Mouse (Mus musculus): Measurements from ENCODE around the gene Atp5b. TPM values are rescaled to one million over a fixed set of nuclear protein-coding genes. Genes with fewer than 3 reads are reported as not detected.
A peak's percentile ranks its signal among the peaks of the same experiment; 100 is the strongest.
"Not testable (repeated sequence)": the region's sequence is repeated elsewhere in the genome, so short reads cannot be mapped to it uniquely, and the experiment has no call there.

Atp5b gene
- polyA plus RNA-seq, 1 experiment from 2014 or later = 2,850 TPM

DNA sequence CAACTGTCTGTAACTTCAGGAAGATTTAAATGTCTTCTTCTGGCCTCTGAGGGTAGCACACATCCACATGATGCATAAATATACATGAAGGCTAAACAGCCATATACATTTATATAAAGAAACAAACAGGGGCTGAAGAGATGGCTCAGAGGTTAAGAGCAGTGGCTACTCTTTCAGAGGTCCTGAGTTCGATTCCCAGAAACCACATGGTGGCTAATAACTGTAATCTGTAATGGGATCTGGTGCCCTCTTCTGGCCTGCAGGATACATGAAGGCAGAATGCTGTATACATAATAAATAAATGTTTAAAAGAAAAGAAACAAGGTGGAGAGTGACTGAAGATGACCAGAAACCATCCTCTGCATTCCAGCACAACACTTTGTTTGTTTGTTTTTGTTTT lies 2.6 kb upstream of the Atp5b start:
- H3K4me2 ChIP-seq = no peak overlapping the region
- peaks cover 32% of the 10 kb centered on the region for H3K36me3 ChIP-seq
- H3K27ac ChIP-seq = no peak overlapping the region
- ATAC-seq (replicated peaks; ENCODE audit: low FRiP score) = no peak
- H3K27me3 ChIP-seq = no peaks in the 10 kb centered on the region
- 83% methylated on average over 1 of the region's 1 CpGs for WGBS
- peaks cover 23% of the 10 kb centered on the region for H3K4me1 ChIP-seq
- H3K4me3 ChIP-seq (replicated peaks) = no peak overlapping the region
- H3K9ac ChIP-seq = no peak overlapping the region
- H3K9me3 ChIP-seq (replicated peaks) = no peaks in the 10 kb centered on the region

DNA sequence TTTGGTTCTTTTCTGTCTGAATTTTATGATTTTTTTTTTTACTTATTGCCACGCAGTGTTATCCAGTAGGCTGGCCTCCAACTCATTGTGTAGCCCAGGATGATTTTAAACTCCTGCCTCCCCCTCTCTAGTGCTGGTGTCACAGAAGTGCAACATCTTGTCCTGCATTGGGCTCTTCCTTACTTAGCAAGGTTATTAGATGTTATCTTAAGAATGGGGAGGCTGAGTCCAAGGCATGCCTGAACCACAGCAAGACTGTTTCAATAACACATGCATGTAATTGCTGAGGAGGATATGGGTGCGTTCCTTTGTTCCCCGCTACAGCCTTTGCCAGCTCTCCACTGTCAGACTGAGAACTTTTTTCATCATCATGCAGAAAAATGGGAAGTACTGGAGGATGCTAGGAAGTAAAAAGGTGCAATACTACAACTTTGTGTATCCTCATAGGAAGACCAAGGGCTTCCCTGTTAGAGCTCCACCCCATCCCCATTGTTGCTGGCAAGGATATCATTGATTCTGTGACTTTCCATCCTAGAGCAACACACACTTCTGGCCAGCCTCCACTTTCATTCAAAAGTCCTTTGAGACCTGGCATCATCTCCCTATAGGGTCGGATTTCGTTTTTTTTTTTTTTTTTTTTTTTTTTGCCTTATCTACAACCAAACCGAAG lies 1.1 kb upstream of the Atp5b start:
- H3K4me1 ChIP-seq = peaks cover 30% of the 10 kb centered on the region
- no peak for ATAC-seq (replicated peaks; ENCODE audit: low FRiP score)
- no peaks in the 10 kb centered on the region for H3K27me3 ChIP-seq
- H3K27ac ChIP-seq = peak overlapping the region; percentile 93
- H3K9ac ChIP-seq = peak overlapping the region; percentile 65
- peaks cover 41% of the 10 kb centered on the region for H3K36me3 ChIP-seq
- H3K4me3 ChIP-seq (replicated peaks) = peak overlapping the region; percentile 98
- H3K9me3 ChIP-seq (replicated peaks) = no peaks in the 10 kb centered on the region
- WGBS = 55% methylated on average over 6 of the region's 6 CpGs
- peak overlapping the region; percentile 61 for H3K4me2 ChIP-seq

DNA sequence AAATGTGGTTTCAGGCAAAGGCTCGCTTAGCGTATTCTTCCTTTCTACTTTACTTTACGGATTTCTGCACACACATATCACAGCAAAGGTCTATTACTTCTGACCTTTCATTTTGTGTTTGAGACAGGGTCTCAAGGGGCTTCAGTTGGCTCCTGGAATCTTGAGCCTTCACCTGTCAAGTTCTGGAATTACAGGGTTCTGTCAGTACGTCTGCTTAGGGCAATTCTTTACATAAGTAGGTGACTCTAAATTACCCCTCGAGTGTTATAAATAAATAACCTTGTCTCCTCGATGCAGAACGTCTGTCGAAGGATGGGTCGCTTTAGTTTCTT lies 630 bp upstream of the Atp5b start:
- 9% methylated on average over 9 of the region's 9 CpGs for WGBS
- H3K27ac ChIP-seq = peak overlapping the region; percentile 93
- H3K9me3 ChIP-seq (replicated peaks) = no peaks in the 10 kb centered on the region
- peaks cover 41% of the 10 kb centered on the region for H3K36me3 ChIP-seq
- no peak for ATAC-seq (replicated peaks; ENCODE audit: low FRiP score)
- peak overlapping the region; percentile 98 for H3K4me3 ChIP-seq (replicated peaks)
- peaks cover 30% of the 10 kb centered on the region for H3K4me1 ChIP-seq
- H3K27me3 ChIP-seq = no peaks in the 10 kb centered on the region
- peak overlapping the region; percentile 65 for H3K9ac ChIP-seq
- peak overlapping the region; percentile 61 for H3K4me2 ChIP-seq

DNA sequence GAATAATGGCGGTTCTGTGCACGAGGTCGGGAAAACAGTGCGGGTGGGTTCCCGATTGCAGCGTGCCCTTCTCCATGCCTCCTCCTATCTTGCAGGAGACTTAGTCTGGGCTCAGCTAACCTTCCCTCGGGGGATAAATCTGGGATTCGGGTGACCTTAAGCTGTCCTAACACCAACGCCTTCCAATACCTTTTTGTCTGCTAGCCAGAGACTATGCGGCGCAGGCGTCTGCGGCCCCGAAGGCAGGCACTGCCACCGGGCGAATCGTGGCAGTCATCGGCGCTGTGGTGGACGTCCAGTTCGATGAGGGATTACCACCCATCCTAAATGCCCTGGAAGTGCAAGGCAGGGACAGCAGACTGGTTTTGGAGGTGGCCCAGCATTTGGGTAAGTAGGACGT lies 615 bp downstream of the Atp5b start:
- H3K4me1 ChIP-seq = peaks cover 35% of the 10 kb centered on the region
- H3K4me2 ChIP-seq = peak overlapping the region; percentile 63
- peak overlapping the region; percentile 88 for H3K27ac ChIP-seq
- no peaks in the 10 kb centered on the region for H3K9me3 ChIP-seq (replicated peaks)
- ATAC-seq (replicated peaks; ENCODE audit: low FRiP score) = no peak
- H3K4me3 ChIP-seq (replicated peaks) = peak overlapping the region; percentile 98
- under 1% methylated on average over 22 of the region's 22 CpGs for WGBS
- peak overlapping the region; percentile 99 for H3K9ac ChIP-seq
- H3K36me3 ChIP-seq = peaks cover 46% of the 10 kb centered on the region
- no peaks in the 10 kb centered on the region for H3K27me3 ChIP-seq

DNA sequence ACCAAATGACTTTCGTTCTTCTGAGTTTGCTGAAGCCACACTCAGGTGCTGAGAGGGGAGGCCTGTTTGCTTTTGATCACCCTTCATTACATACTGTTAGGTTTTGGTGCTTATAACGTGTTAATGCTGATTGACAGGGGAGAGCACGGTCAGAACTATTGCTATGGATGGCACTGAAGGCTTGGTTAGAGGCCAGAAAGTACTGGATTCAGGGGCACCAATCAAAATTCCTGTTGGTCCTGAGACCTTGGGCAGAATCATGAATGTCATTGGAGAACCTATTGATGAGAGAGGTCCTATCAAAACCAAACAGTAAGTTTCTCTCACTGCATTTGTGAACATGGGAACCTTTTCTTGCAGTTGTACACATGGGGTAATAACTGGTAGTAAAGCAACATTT lies 1.1 kb downstream of the Atp5b start:
- H3K9me3 ChIP-seq (replicated peaks) = no peaks in the 10 kb centered on the region
- no peaks in the 10 kb centered on the region for H3K27me3 ChIP-seq
- H3K9ac ChIP-seq = peak overlapping the region; percentile 99
- peak overlapping the region; percentile 98 for H3K4me3 ChIP-seq (replicated peaks)
- H3K27ac ChIP-seq = peak overlapping the region; percentile 88
- WGBS = under 1% methylated on average over 3 of the region's 3 CpGs
- ATAC-seq (replicated peaks; ENCODE audit: low FRiP score) = no peak
- peaks cover 50% of the 10 kb centered on the region for H3K36me3 ChIP-seq
- H3K4me2 ChIP-seq = peak overlapping the region; percentile 63
- peaks cover 36% of the 10 kb centered on the region for H3K4me1 ChIP-seq

DNA sequence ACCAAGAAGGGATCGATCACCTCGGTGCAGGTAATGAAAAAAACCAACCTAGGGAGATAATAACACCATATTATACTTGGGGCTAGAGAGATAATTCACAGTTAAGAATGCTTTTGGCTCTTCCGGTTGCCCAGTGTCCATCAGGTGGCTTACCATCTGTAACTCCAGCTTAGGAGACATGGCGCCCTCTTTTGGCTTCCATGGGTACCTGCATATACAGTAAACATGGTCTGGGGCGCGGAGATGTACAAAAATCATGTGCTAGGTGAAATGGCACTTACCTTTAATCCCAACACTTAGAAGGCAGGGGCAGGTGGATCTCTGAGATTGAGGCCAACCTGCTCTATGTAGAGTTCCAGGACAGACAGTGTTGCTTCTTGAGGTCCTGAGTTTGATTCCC lies 3.3 kb downstream of the Atp5b start:
- no peak overlapping the region for H3K4me3 ChIP-seq (replicated peaks)
- H3K4me1 ChIP-seq = peaks cover 47% of the 10 kb centered on the region
- H3K9me3 ChIP-seq (replicated peaks) = no peaks in the 10 kb centered on the region
- H3K27me3 ChIP-seq = no peaks in the 10 kb centered on the region
- peaks cover 67% of the 10 kb centered on the region for H3K36me3 ChIP-seq
- H3K9ac ChIP-seq = no peak overlapping the region
- 75% methylated on average over 6 of the region's 6 CpGs for WGBS
- no peak overlapping the region for H3K27ac ChIP-seq
- no peak for ATAC-seq (replicated peaks; ENCODE audit: low FRiP score)
- no peak overlapping the region for H3K4me2 ChIP-seq

DNA sequence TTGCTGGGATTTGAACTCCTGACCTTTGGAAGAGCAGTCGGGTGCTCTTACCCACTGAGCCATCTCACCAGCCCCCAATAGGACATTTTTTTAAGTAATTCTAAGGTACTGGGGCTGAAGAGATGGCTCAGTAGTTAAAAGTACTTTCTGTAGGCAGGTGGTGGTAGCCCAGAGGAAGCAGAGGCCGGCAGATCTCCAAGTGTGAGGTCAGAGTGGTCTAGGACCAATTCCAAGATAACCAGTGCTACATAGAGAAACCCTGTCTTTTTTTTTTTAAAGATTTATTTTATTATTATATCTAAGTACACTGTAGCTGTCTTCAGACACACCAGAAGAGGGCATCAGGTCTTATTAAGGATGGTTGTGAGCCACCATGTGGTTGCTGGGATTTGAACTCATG lies 4.1 kb downstream of the Atp5b start:
- not testable (repeated sequence) for H3K27me3 ChIP-seq; H3K9me3 ChIP-seq (replicated peaks); ATAC-seq (replicated peaks; ENCODE audit: low FRiP score); H3K9ac ChIP-seq; H3K4me2 ChIP-seq; H3K27ac ChIP-seq; H3K4me3 ChIP-seq (replicated peaks)
- H3K4me1 ChIP-seq = peaks cover 47% of the 10 kb centered on the region
- H3K36me3 ChIP-seq = peaks cover 67% of the 10 kb centered on the region
- WGBS = 69% methylated on average over 2 of the region's 2 CpGs

DNA sequence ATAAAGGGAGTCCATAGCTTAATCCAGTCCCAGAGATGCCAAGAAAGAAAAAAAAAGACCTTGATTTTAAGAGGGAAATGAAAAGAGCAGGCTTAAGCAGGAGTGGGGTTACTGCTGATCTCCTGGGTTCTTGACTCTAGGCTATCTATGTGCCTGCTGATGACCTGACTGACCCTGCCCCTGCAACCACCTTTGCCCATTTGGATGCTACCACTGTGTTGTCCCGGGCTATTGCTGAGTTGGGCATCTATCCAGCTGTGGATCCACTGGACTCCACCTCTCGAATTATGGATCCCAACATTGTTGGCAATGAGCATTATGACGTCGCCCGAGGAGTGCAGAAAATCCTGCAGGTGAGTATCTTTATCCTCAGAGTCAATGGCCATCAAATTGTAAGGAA lies 5.1 kb downstream of the Atp5b start:
- Histone ChIP-seq H3K9ac (no peak overlapping the region), H3K27me3 (no peaks in the 10 kb centered on the region), H3K9me3 (replicated peaks) (no peaks in the 10 kb centered on the region), H3K4me3 (replicated peaks) (no peak overlapping the region), H3K36me3 (peaks cover 67% of the 10 kb centered on the region), H3K4me2 (no peak overlapping the region), H3K4me1 (peaks cover 50% of the 10 kb centered on the region), H3K27ac (no peak overlapping the region)
- ATAC-seq (replicated peaks; ENCODE audit: low FRiP score) = no peak
- WGBS = 94% methylated on average over 5 of the region's 5 CpGs

DNA sequence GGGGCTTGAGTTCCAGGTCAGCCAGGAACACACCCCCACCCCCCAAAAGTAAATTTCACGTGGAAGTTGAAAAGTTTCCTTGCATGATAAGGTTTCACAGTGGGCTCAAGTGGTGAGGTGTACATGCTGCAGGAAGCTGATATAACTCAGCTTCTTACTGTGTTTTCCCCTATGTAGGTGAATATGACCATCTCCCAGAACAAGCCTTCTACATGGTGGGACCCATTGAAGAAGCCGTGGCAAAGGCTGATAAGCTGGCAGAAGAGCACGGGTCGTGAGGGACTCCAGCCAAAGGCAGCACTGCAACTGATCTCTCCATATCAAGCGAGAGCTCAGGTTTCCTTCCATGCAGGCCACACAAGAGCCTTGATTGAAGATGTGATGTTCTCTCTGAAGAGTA lies 6.8 kb downstream of the Atp5b start:
- ATAC-seq (replicated peaks; ENCODE audit: low FRiP score) = no peak
- Histone ChIP-seq H3K27me3 (no peaks in the 10 kb centered on the region), H3K36me3 (peaks cover 60% of the 10 kb centered on the region), H3K4me1 (peaks cover 59% of the 10 kb centered on the region), H3K27ac (no peak overlapping the region), H3K4me2 (no peak overlapping the region), H3K9ac (no peak overlapping the region), H3K4me3 (replicated peaks) (no peak overlapping the region), H3K9me3 (replicated peaks) (no peaks in the 10 kb centered on the region)
- 63% methylated on average over 5 of the region's 5 CpGs for WGBS

DNA sequence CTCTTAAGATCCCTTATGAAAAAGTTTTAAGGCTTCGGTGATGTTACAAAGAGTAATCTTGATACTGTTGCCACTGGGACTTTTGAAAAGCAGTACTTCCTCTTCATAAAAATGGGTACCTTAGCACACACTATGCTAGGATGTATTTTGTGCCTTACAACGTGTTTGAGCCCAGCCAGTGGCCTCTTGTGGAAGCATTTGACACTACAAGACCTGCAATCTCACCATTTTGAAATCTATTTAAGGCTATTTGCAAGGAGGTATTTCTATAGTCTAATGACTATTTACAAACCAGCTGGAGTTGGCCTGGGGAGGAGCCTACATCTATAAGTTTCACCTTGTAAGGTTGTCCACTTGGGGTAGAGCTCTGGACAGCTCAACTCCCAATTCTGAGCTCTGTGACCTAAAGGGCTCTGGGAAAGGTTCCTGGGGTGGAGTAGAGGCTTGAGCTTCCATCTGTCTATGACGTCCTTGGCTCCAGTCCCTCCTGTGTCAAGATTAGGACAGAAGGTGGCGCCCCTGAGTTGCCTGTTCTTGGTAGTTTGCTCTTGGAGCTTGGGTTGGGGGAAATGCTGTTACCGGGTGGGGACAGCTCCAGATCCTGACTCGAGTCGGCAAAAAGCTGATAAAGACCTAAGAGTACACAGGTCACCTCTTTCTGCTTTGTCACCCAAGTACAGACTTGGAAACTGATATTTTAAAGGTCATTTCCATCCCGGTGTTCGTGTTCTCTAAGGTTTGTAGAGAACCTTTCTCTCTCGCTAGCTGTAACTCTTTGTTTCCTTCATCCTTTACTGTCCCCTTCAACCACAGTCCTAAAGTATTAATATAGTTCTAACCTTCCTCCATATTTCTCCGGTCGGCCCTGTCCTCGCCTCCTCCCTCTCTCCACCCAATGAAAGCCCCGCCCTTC lies 7.8 kb downstream of the Atp5b start:
- Histone ChIP-seq H3K9ac (peak overlapping the region; percentile 83; the same call in 1 of the 2 replicates), H3K27ac (peak overlapping the region; percentile 99), H3K4me2 (peak overlapping the region; percentile 92), H3K4me3 (replicated peaks) (peak overlapping the region; percentile 91), H3K4me1 (peaks cover 60% of the 10 kb centered on the region), H3K9me3 (replicated peaks) (no peaks in the 10 kb centered on the region), H3K36me3 (peaks cover 50% of the 10 kb centered on the region), H3K27me3 (no peaks in the 10 kb centered on the region)
- 7% methylated on average over 14 of the region's 14 CpGs for WGBS
- peak; percentile 63 for ATAC-seq (replicated peaks; ENCODE audit: low FRiP score)

DNA sequence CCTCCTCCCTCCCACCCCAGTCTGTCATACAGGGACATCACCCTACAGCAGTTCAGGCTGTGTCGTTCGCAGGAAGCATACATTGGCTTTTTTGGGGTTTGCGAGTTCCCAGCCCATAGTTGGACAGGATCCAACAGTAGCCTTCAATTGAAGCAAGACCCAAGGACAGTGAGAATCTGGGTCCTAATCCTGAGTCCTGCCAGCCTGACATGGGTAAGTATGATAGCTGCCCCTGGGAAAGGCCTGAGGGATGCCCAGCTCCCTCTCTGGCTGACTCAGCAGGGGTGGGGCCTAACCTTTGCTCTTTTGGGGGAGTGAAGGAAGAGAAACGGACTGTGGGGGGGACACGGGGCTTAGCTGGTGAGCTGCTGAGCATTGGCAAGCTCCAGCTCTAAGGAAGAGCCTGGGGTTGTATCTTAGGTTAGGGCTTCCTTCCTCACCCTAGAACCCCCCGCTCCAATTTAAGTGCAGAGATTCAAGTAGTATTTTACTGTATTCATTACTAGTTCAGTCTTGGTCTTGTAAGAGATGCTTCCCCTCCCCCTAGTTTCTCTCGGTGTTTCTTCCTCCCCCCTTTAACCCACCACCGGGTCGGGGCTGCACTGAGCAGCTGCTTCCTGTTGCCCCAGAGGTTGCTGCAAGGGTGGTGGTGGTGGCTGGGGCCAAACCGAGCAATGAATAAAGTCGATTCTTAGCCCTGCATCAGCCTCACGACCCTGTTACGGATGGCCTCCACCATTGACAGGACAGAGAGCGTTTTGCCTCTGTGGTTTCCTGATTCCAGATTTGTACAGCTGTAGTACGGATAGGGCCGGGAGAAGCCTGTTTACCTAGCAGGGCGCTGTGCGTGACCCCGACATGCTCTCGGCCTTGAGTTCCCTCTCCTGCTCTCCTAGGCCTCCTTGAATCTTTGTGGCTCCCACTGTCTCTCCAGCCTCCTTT lies 8.8 kb downstream of the Atp5b start, which contains the start of gene Baz2a:
TSS of gene Baz2a (plus strand) at position 14 of the 942 bp plus-strand sequence.
- ATAC-seq (replicated peaks; ENCODE audit: low FRiP score) = no peak; the same call in none of the 2 replicates
- H3K27me3 ChIP-seq = no peaks in the 10 kb centered on the region

More for the DNA sequence above, 8.8 kb downstream of the Atp5b start, which contains the start of gene Baz2a:
- Histone ChIP-seq H3K4me1 (peaks cover 61% of the 10 kb centered on the region), H3K9ac (peak within 1 kb of the TSS; percentile 83), H3K36me3 (peaks cover 40% of the 10 kb centered on the region), H3K4me2 (peak within 1 kb of the TSS; percentile 92), H3K4me3 (replicated peaks) (peak within 1 kb of the TSS; percentile 91), H3K9me3 (replicated peaks) (no peaks in the 10 kb centered on the region), H3K27ac (peak within 1 kb of the TSS; percentile 99)
- WGBS = under 1% methylated on average over 20 of the region's 20 CpGs
